Mouse (Mus musculus): ENCODE results near the gene Rnf167. TPM values are rescaled to one million over a fixed set of nuclear protein-coding genes. Genes with fewer than 3 reads are reported as not detected.

The Rnf167 gene
- polyA plus RNA-seq, 1 experiment from 2014 or later = 129 TPM

GRCm38 (mm10) chr11:70629557-70629956, 17.5 kb upstream of the Rnf167 start:
- ATAC-seq (ENCODE audit: low read depth) = no peak
- Histone ChIP-seq H3K4me2 (ENCODE audit: low read depth, low read length) (no peak overlapping the region), H3K36me3 (ENCODE audit: control insufficient read depth, insufficient read depth, low read length) (no peaks in the 10 kb centered on the region), H3K27ac (ENCODE audit: low read length) (no peak overlapping the region), H3K27me3 (ENCODE audit: control insufficient read depth, insufficient read depth, low read depth, low read length) (no peaks in the 10 kb centered on the region), H3K9me3 (ENCODE audit: control insufficient read depth, low read length) (no peaks in the 10 kb centered on the region), H3K4me3 (ENCODE audit: low read length) (no peak overlapping the region), H3K9ac (ENCODE audit: low read length) (no peak overlapping the region), H3K4me1 (replicated peaks; ENCODE audit: control insufficient read depth, insufficient read depth, low read length) (no peaks in the 10 kb centered on the region)
- WGBS = 38% methylated on average over 5 of the region's 5 CpGs

- no peaks in the 10 kb centered on the region for H3K4me1 ChIP-seq (replicated peaks; ENCODE audit: control insufficient read depth, insufficient read depth, low read length)
- 72% methylated on average over 7 of the region's 7 CpGs for WGBS
- no peaks in the 10 kb centered on the region for H3K27me3 ChIP-seq (ENCODE audit: control insufficient read depth, insufficient read depth, low read depth, low read length)
- ATAC-seq (ENCODE audit: low read depth) = no peak
- H3K4me3 ChIP-seq (ENCODE audit: low read length) = no peak overlapping the region
- no peak overlapping the region for H3K27ac ChIP-seq (ENCODE audit: low read length)
- H3K4me2 ChIP-seq (ENCODE audit: low read depth, low read length) = no peak overlapping the region
- no peak overlapping the region for H3K9ac ChIP-seq (ENCODE audit: low read length)
- no peaks in the 10 kb centered on the region for H3K9me3 ChIP-seq (ENCODE audit: control insufficient read depth, low read length)
- no peaks in the 10 kb centered on the region for H3K36me3 ChIP-seq (ENCODE audit: control insufficient read depth, insufficient read depth, low read length)
Observed at GRCm38 (mm10) chr11:70630129-70630528, 16.9 kb upstream of the Rnf167 start.

- Histone ChIP-seq H3K27ac (ENCODE audit: low read length) (no peak overlapping the region), H3K27me3 (ENCODE audit: control insufficient read depth, insufficient read depth, low read depth, low read length) (no peaks in the 10 kb centered on the region), H3K9me3 (ENCODE audit: control insufficient read depth, low read length) (no peaks in the 10 kb centered on the region), H3K4me2 (ENCODE audit: low read depth, low read length) (no peak overlapping the region), H3K4me1 (replicated peaks; ENCODE audit: control insufficient read depth, insufficient read depth, low read length) (no peaks in the 10 kb centered on the region), H3K9ac (ENCODE audit: low read length) (no peak overlapping the region), H3K4me3 (ENCODE audit: low read length) (no peak overlapping the region), H3K36me3 (ENCODE audit: control insufficient read depth, insufficient read depth, low read length) (no peaks in the 10 kb centered on the region)
- no peak for ATAC-seq (ENCODE audit: low read depth)
- WGBS = 76% methylated on average over 4 of the region's 4 CpGs
Observed at GRCm38 (mm10) chr11:70635601-70636000, 11.4 kb upstream of the Rnf167 start.

GRCm38 (mm10) chr11:70637764-70638163, 9.3 kb upstream of the Rnf167 start:
- H3K27me3 ChIP-seq (ENCODE audit: control insufficient read depth, insufficient read depth, low read depth, low read length) = no peaks in the 10 kb centered on the region
- H3K4me3 ChIP-seq (ENCODE audit: low read length) = no peak overlapping the region
- H3K4me2 ChIP-seq (ENCODE audit: low read depth, low read length) = no peak overlapping the region
- H3K36me3 ChIP-seq (ENCODE audit: control insufficient read depth, insufficient read depth, low read length) = peaks cover 2% of the 10 kb centered on the region; the same call in 1 of the 2 replicates
- H3K27ac ChIP-seq (ENCODE audit: low read length) = no peak overlapping the region
- H3K4me1 ChIP-seq (replicated peaks; ENCODE audit: control insufficient read depth, insufficient read depth, low read length) = no peaks in the 10 kb centered on the region
- H3K9ac ChIP-seq (ENCODE audit: low read length) = no peak overlapping the region
- no peak for ATAC-seq (ENCODE audit: low read depth)
- no peaks in the 10 kb centered on the region for H3K9me3 ChIP-seq (ENCODE audit: control insufficient read depth, low read length)
- WGBS = 100% methylated on average over 1 of the region's 1 CpGs

GRCm38 (mm10) chr11:70638293-70638692, 8.7 kb upstream of the Rnf167 start:
- WGBS = 85% methylated on average over 1 of the region's 1 CpGs
- Histone ChIP-seq H3K9ac (ENCODE audit: low read length) (no peak overlapping the region), H3K27me3 (ENCODE audit: control insufficient read depth, insufficient read depth, low read depth, low read length) (no peaks in the 10 kb centered on the region), H3K4me2 (ENCODE audit: low read depth, low read length) (no peak overlapping the region), H3K4me1 (replicated peaks; ENCODE audit: control insufficient read depth, insufficient read depth, low read length) (no peaks in the 10 kb centered on the region), H3K36me3 (ENCODE audit: control insufficient read depth, insufficient read depth, low read length) (peaks cover 4% of the 10 kb centered on the region; the same call in 1 of the 2 replicates), H3K4me3 (ENCODE audit: low read length) (no peak overlapping the region), H3K27ac (ENCODE audit: low read length) (no peak overlapping the region), H3K9me3 (ENCODE audit: control insufficient read depth, low read length) (no peaks in the 10 kb centered on the region)
- ATAC-seq (ENCODE audit: low read depth) = no peak

GRCm38 (mm10) chr11:70638714-70639278, 8.2 kb upstream of the Rnf167 start, which contains the start of gene Gp1ba:
Gene Gp1ba, plus strand, starts transcription at chr11:70639122.
- Histone ChIP-seq H3K27ac (ENCODE audit: low read length) (no peak within 1 kb of the TSS), H3K9ac (ENCODE audit: low read length) (peak within 1 kb of the TSS; percentile 5; the same call in 1 of the 2 replicates)

GRCm38 (mm10) chr11:70639976-70640375, 7.1 kb upstream of the Rnf167 start:
- H3K27ac ChIP-seq (ENCODE audit: low read length) = no peak overlapping the region
- H3K9ac ChIP-seq (ENCODE audit: low read length) = no peak overlapping the region
- no peaks in the 10 kb centered on the region for H3K9me3 ChIP-seq (ENCODE audit: control insufficient read depth, low read length)
- H3K36me3 ChIP-seq (ENCODE audit: control insufficient read depth, insufficient read depth, low read length) = peaks cover 13% of the 10 kb centered on the region
- no peak overlapping the region for H3K4me2 ChIP-seq (ENCODE audit: low read depth, low read length)
- WGBS = 78% methylated on average over 8 of the region's 8 CpGs
- no peaks in the 10 kb centered on the region for H3K4me1 ChIP-seq (replicated peaks; ENCODE audit: control insufficient read depth, insufficient read depth, low read length)
- no peak for ATAC-seq (ENCODE audit: low read depth)
- H3K27me3 ChIP-seq (ENCODE audit: control insufficient read depth, insufficient read depth, low read depth, low read length) = no peaks in the 10 kb centered on the region
- no peak overlapping the region for H3K4me3 ChIP-seq (ENCODE audit: low read length)

More at GRCm38 (mm10) chr11:70638714-70639278, 8.2 kb upstream of the Rnf167 start, which contains the start of gene Gp1ba:
- no peak within 1 kb of the TSS for H3K4me2 ChIP-seq (ENCODE audit: low read depth, low read length)
- ATAC-seq (ENCODE audit: low read depth) = no peak
- peaks cover 4% of the 10 kb centered on the region; the same call in 1 of the 2 replicates for H3K36me3 ChIP-seq (ENCODE audit: control insufficient read depth, insufficient read depth, low read length)
- no peaks in the 10 kb centered on the region for H3K4me1 ChIP-seq (replicated peaks; ENCODE audit: control insufficient read depth, insufficient read depth, low read length)
- no peaks in the 10 kb centered on the region for H3K9me3 ChIP-seq (ENCODE audit: control insufficient read depth, low read length)
- H3K27me3 ChIP-seq (ENCODE audit: control insufficient read depth, insufficient read depth, low read depth, low read length) = no peaks in the 10 kb centered on the region
- no peak within 1 kb of the TSS for H3K4me3 ChIP-seq (ENCODE audit: low read length)
- 11% methylated on average over 5 of the region's 5 CpGs for WGBS

- H3K4me2 ChIP-seq (ENCODE audit: low read depth, low read length) = no peak overlapping the region
- no peaks in the 10 kb centered on the region for H3K27me3 ChIP-seq (ENCODE audit: control insufficient read depth, insufficient read depth, low read depth, low read length)
- peaks cover 10% of the 10 kb centered on the region for H3K4me1 ChIP-seq (replicated peaks; ENCODE audit: control insufficient read depth, insufficient read depth, low read length)
- no peak for ATAC-seq (ENCODE audit: low read depth)
- no peak overlapping the region for H3K27ac ChIP-seq (ENCODE audit: low read length)
- no peaks in the 10 kb centered on the region for H3K9me3 ChIP-seq (ENCODE audit: control insufficient read depth, low read length)
- H3K36me3 ChIP-seq (ENCODE audit: control insufficient read depth, insufficient read depth, low read length) = peaks cover 13% of the 10 kb centered on the region
- H3K4me3 ChIP-seq (ENCODE audit: low read length) = no peak overlapping the region
- H3K9ac ChIP-seq (ENCODE audit: low read length) = no peak overlapping the region
- WGBS = 79% methylated on average over 7 of the region's 7 CpGs
Observed at GRCm38 (mm10) chr11:70641241-70641640, 5.8 kb upstream of the Rnf167 start.

GRCm38 (mm10) chr11:70643051-70643450, 4.0 kb upstream of the Rnf167 start:
- Histone ChIP-seq H3K27ac (ENCODE audit: low read length) (no peak overlapping the region), H3K27me3 (ENCODE audit: control insufficient read depth, insufficient read depth, low read depth, low read length) (no peaks in the 10 kb centered on the region), H3K4me2 (ENCODE audit: low read depth, low read length) (no peak overlapping the region), H3K4me3 (ENCODE audit: low read length) (no peak overlapping the region), H3K36me3 (ENCODE audit: control insufficient read depth, insufficient read depth, low read length) (peaks cover 13% of the 10 kb centered on the region), H3K9me3 (ENCODE audit: control insufficient read depth, low read length) (no peaks in the 10 kb centered on the region), H3K9ac (ENCODE audit: low read length) (no peak overlapping the region), H3K4me1 (replicated peaks; ENCODE audit: control insufficient read depth, insufficient read depth, low read length) (peaks cover 10% of the 10 kb centered on the region)
- no peak for ATAC-seq (ENCODE audit: low read depth)
- WGBS = 88% methylated on average over 6 of the region's 6 CpGs

All from lung, embryonic 16.5 days (tissue).